Mouse (Mus musculus): Measurements from ENCODE around the gene Gsk3a. TPM values are rescaled to one million over a fixed set of nuclear protein-coding genes. Genes with fewer than 3 reads are reported as not detected.

Gene Gsk3a
- polyA plus RNA-seq, 1 experiment from 2014 or later: 20.7 TPM

Small RNA genes lying within 50 kb of the gene (microRNA-seq; reads per million reads assigned to microRNA genes)
- not detected for gene Mir7048

Other genes starting within 250 kb of the Gsk3a start
- gene Atp1a3, start 231.9 kb downstream of the Gsk3a start, polyA plus RNA-seq (2014; fragmentation: Nextera tagmentation; extraction: Ambion mirVana): 284 and 337 TPM in 2 replicates
- gene Grik5, start 165.5 kb downstream of the Gsk3a start, polyA plus RNA-seq (2014; fragmentation: Nextera tagmentation; extraction: Ambion mirVana): 21.7 and 27.3 TPM in 2 replicates
- gene Zfp574, start 165.3 kb downstream of the Gsk3a start, polyA plus RNA-seq (2014; fragmentation: Nextera tagmentation; extraction: Ambion mirVana): 24.9 and 33.0 TPM in 2 replicates
- gene Pou2f2, start 58.1 kb downstream of the Gsk3a start, polyA plus RNA-seq (2014; fragmentation: Nextera tagmentation; extraction: Ambion mirVana): 40.6 and 46.7 TPM in 2 replicates
- gene Dedd2, start 17.2 kb downstream of the Gsk3a start, polyA plus RNA-seq (2014; fragmentation: Nextera tagmentation; extraction: Ambion mirVana): 15.7 and 15.9 TPM in 2 replicates
- gene Zfp526, start 16.4 kb downstream of the Gsk3a start, polyA plus RNA-seq (2014; fragmentation: Nextera tagmentation; extraction: Ambion mirVana): 2.5 TPM in 2 replicates
- gene Erf, start 12.9 kb upstream of the Gsk3a start, polyA plus RNA-seq (2014; fragmentation: Nextera tagmentation; extraction: Ambion mirVana): 2.2 and 4.8 TPM in 2 replicates
- 47.3 and 52.0 TPM in 2 replicates for gene Cic, start 29.9 kb upstream of the Gsk3a start, polyA plus RNA-seq (2014; fragmentation: Nextera tagmentation; extraction: Ambion mirVana)
- gene Pafah1b3, start 60.1 kb upstream of the Gsk3a start, polyA plus RNA-seq (2014; fragmentation: Nextera tagmentation; extraction: Ambion mirVana): 630 and 836 TPM in 2 replicates
- 3.0 and 3.2 TPM in 2 replicates for gene Prr19, start 63.6 kb upstream of the Gsk3a start, polyA plus RNA-seq (2014; fragmentation: Nextera tagmentation; extraction: Ambion mirVana)
- 68.6 and 77.8 TPM in 2 replicates for gene Tmem145, start 68.3 kb upstream of the Gsk3a start, polyA plus RNA-seq (2014; fragmentation: Nextera tagmentation; extraction: Ambion mirVana)
- 21.6 and 23.2 TPM in 2 replicates for gene Megf8, start 79.3 kb upstream of the Gsk3a start, polyA plus RNA-seq (2014; fragmentation: Nextera tagmentation; extraction: Ambion mirVana)
- gene Cnfn, start 131.9 kb upstream of the Gsk3a start, polyA plus RNA-seq (2014; fragmentation: Nextera tagmentation; extraction: Ambion mirVana): not detected in 2 replicates
- gene Lipe, start 160.9 kb upstream of the Gsk3a start, polyA plus RNA-seq (2014; fragmentation: Nextera tagmentation; extraction: Ambion mirVana): 3.8 and 9.2 TPM in 2 replicates
- gene Cxcl17, start 175.0 kb upstream of the Gsk3a start, polyA plus RNA-seq (2014; fragmentation: Nextera tagmentation; extraction: Ambion mirVana): 0.29 TPM in 1 of 2 replicates, not detected in the other
- gene Ceacam1, start 239.8 kb upstream of the Gsk3a start, polyA plus RNA-seq (2014; fragmentation: Nextera tagmentation; extraction: Ambion mirVana): 0.24 and 0.63 TPM in 2 replicates

Data from midbrain, embryonic 14.5 days (tissue).